ENCODE assay signal across 26 mouse cellular contexts in genomic region chrX:12046676-12047075, GRCm38 (mm10).
"Had no signal": no experiment of that assay in that cellular context is flagged by ENCODE, and none has a peak within 500 bp of the region (broad histone marks: within the 10 kb centered on the region; RNA-seq: fewer than 3 reads in every experiment).

No protein-coding gene starts in this region.

- H3K4me3 ChIP-seq: embryonic facial prominence, embryonic 10.5 days; embryonic facial prominence, embryonic 12.5 days; embryonic facial prominence, embryonic 13.5 days; embryonic facial prominence, embryonic 15.5 days; erythroblast, embryonic 14.5 days; forebrain, embryonic 10.5 days; forebrain, embryonic 12.5 days; forebrain, embryonic 13.5 days; forebrain, embryonic 15.5 days; gastrocnemius, adult 2 months; heart, adult 2 months had no signal

- H3K9ac ChIP-seq: embryonic facial prominence, embryonic 12.5 days; embryonic facial prominence, embryonic 13.5 days; embryonic facial prominence, embryonic 15.5 days; forebrain, embryonic 12.5 days; forebrain, embryonic 13.5 days; forebrain, embryonic 15.5 days; forebrain, postnatal 0 days had no signal

- H3K27me3 ChIP-seq: embryonic facial prominence, embryonic 15.5 days; forebrain, embryonic 13.5 days; forebrain, embryonic 15.5 days had no signal

- H3K4me2 ChIP-seq: embryonic facial prominence, embryonic 12.5 days; embryonic facial prominence, embryonic 13.5 days; embryonic facial prominence, embryonic 15.5 days; forebrain, embryonic 12.5 days; forebrain, embryonic 13.5 days; forebrain, embryonic 15.5 days had no signal

- H3K27ac ChIP-seq: embryonic facial prominence, embryonic 10.5 days; embryonic facial prominence, embryonic 12.5 days; embryonic facial prominence, embryonic 13.5 days; embryonic facial prominence, embryonic 15.5 days; forebrain, embryonic 10.5 days; forebrain, embryonic 12.5 days; gastrocnemius, adult 2 months; heart, adult 2 months had no signal

- DNase-seq: cerebellum, adult 2 months; cerebellum, adult 8-10 months; cerebellum, adult 9-10 months; cerebellum, adult 9-11 months; cerebellum, postnatal 10 days; cerebellum, postnatal 14 days; cerebellum, postnatal 25 days; cerebellum, postnatal 36 days; embryo, embryonic 11 days; gastrocnemius, adult 2 months; gastrocnemius, postnatal 10 days; gastrocnemius, postnatal 14 days; gastrocnemius, postnatal 25 days; gastrocnemius, postnatal 36 days; heart, adult 18-20 months; heart, adult 2 months had no signal

- H3K9me3 ChIP-seq: embryonic facial prominence, embryonic 10.5 days; embryonic facial prominence, embryonic 12.5 days; embryonic facial prominence, embryonic 13.5 days; embryonic facial prominence, embryonic 15.5 days; forebrain, embryonic 10.5 days; forebrain, embryonic 12.5 days; forebrain, embryonic 13.5 days; forebrain, embryonic 15.5 days had no signal
